Mouse (Mus musculus) CH12.LX (cell line): ENCODE results near the gene Lypd8.

ENCODE experiments used
- BHLHE40 ChIP-seq: IDR thresholded peaks from 2 replicates; pipeline ENCODE4 v1.6.1; 2011; ENCODE audit warnings: mild to moderate bottlenecking, low read depth, low read length, improper control_type of control experiment
- CTCF ChIP-seq, 2 experiments: IDR thresholded peaks in 1 of 2; conservative IDR thresholded peaks in 1 of 2; 2 replicates each; pipeline ENCODE4 v1.5.1; 2011 to 2012; ENCODE audit warnings: low read depth in 2 of 2, low read length in 2 of 2, improper control_type of control experiment in 1 of 2, inconsistent platforms in 1 of 2, mild to moderate bottlenecking in 1 of 2, moderate library complexity in 1 of 2
- EP300 ChIP-seq: IDR thresholded peaks from 2 replicates; pipeline ENCODE4 v1.6.1; 2011; ENCODE audit warnings: low read length, improper control_type of control experiment
- POLR2AphosphoS2 ChIP-seq: IDR thresholded peaks from 2 replicates; pipeline ENCODE4 v1.6.1; 2011; ENCODE audit warnings: low read depth, low read length, improper control_type of control experiment
- SMC3 ChIP-seq: IDR thresholded peaks from 2 replicates; pipeline ENCODE4 v1.6.1; 2011; ENCODE audit warnings: low read depth, low read length, improper control_type of control experiment
- ZKSCAN1 ChIP-seq: IDR thresholded peaks from 2 replicates; pipeline ENCODE4 v1.6.1; 2012; ENCODE audit warnings: low read depth, inconsistent platforms, low read length, improper control_type of control experiment, borderline replicate concordance
- ZMIZ1 ChIP-seq: IDR thresholded peaks from 2 replicates; pipeline ENCODE4 v1.6.1; 2012; ENCODE audit warnings: low read depth, mild to moderate bottlenecking, inconsistent platforms, low read length, improper control_type of control experiment

DNA sequence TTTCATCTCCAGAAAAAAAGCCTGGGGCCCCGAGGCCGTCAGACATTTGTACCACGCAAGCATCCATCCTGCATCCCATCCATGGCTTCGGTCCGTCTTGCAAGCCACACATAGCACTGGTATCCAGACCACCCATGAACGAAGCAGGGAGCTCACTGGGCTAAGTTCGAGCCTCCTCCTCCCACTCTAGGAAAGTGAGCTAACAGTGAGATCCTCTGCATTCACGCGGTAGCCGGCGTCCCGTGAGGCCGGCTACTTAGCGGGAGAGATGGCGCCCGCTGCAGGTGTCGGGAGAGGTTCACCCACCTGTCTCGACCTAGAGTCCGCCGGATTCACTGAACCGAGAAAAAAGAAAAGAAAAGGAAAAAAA, 49.0 kb upstream of the Lypd8 start:
- TF ChIP-seq POLR2AphosphoS2 (no peak; the same call in 1 of the 2 replicates), CTCF (conservative IDR thresholded peaks at IDR 0.05 in 1 of 2, IDR thresholded peaks at IDR 0.05 in 1 of 2; ENCODE audit: low read depth in 2 of 2, low read length in 2 of 2) (no peak), EP300 (no peak), ZKSCAN1 (no peak), SMC3 (no peak), BHLHE40 (no peak), ZMIZ1 (no peak)
